Mouse (Mus musculus) liver (tissue): Measurements from ENCODE around the gene Atp2c2.

Source experiments
- DNase-seq: peaks from one replicate; pipeline ENCODE4 v3.0.0-alpha.2; 2020; ENCODE audit warnings: mixed read lengths

Atp2c2 gene

DNA sequence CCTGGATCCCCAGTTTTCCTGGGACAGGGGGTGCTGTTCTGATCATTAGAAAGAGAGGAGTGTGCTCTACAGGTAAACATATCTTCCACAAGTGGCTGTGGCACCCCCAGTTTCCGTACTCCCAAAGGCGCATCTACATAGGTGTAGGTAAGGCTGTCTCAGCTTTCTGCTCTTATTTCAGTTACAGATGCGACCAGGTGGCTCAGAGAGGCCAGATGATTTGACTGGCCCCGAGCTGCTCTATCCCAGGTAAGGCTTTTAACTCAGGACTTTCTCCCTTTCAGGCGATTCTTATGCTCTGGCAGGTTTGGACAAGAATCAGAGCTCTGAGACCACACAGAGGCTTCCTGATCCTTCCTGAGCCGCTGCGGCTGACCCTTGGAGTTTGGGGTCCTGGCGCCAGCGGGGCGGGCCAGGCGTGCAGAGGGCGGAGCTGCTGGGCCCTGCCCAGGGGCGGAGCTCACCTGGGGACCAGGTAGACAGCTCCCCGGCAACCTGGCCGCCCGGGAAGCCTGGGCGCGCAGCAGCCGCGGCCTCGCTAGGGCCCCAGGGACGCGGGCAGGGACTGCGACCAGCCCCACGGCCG is at the start of gene Atp2c2:
TSS of gene Atp2c2 (plus strand) at position 461 of the 586 bp plus-strand sequence.
- no peak for DNase-seq

GRCm38 (mm10) chr8:119651324-119651723 is 48.5 kb upstream of the Atp2c2 start:
- DNase-seq: no peak

DNA sequence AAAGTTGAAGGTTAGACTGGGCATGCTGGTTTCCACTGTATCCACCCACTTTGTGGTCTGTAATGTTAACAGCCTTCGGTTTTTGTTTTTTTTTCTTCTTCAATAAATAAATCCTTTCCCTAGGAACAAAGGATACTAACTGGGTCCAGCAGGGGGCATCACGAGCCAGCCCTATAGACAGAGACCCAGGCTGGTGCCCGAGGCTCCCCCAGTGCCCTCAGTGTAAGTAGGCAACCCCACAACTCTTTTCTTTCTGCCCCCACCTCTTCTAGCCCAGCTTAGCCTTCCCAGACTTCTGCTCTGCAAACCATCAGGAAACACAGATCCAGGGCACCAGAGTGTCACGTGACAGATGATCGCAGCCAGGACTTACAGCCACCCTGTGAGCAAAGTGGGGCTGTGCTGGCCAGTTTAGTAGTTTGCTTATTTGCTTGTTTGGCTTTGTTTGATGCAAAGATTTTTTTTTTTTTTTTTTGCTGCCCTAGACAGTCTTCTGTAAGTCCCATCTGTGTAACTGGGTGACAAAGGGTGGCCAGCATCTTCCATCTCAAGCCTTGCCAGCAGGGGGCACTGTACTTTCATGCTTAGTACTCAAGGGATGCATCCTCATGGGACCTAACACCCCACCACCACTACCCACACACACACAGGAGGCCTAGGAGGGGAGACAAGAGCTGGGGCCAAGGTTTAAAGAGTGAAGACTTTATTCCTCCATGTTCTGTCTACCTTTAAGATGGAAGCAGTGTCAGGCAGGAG is 42.9 kb upstream of the Atp2c2 start:
- DNase-seq: peak; percentile 31

- DNase-seq: peak; percentile 52
Observed at GRCm38 (mm10) chr8:119661081-119661480, 38.7 kb upstream of the Atp2c2 start.

DNA sequence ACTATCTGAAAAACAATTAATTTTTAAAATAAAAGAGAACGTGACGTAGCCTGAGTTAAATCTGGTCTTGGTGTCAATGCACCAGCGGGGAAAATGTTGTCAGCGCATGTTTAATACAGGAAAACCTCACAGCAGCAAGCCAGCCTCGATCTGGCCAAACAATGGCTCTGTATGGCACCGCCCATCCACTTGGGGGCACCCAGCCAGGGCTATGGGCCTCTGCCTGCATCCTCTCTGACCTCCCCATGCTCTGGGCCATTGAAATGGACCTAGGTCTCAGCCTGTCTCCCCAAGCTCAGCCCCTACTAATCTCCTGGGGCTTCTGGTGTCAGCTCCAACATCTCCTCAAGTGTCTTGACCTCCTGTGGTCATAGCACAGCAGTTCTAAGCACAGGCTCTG is 37.9 kb upstream of the Atp2c2 start:
- no peak for DNase-seq

DNA sequence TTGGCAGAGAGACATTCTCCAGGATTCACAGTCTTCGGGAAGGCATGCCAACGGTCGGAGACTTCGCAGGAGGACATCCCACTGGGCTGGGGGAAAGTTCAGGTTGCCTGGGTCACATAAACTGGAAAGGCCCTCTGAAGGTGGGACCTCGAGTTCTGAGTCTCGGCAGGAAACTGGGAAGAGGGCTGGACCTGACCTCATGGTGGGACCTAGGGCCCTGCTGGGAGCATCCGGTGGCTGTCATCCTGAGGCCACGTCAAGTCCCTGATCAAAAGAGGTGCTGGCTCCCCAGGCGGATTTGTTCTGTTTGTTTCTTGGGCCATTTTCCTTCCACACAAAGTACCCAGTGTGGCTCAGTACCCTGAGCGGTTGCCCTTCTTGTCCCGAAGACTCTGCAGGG is 36.4 kb upstream of the Atp2c2 start:
- no peak for DNase-seq

DNA sequence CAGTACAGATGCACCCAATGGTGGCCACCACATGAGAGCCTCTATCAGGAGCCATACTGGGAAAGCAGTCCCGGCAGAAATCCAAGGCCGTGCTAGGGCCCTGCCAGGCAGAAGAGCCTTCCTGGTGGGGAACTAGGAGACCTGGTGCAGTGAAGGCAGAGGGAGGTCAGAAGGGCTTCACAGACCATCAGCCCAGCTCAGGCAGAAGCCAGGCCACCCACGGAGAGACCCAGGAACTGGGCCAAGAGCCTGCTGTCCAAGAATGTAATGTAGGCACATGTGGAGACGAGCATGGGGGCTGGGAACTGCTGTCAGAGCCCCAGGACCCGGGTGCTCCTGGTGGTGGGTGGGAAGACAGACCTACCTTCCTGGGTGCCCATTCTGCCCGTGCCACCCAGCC is 34.5 kb upstream of the Atp2c2 start:
- DNase-seq: no peak

DNA sequence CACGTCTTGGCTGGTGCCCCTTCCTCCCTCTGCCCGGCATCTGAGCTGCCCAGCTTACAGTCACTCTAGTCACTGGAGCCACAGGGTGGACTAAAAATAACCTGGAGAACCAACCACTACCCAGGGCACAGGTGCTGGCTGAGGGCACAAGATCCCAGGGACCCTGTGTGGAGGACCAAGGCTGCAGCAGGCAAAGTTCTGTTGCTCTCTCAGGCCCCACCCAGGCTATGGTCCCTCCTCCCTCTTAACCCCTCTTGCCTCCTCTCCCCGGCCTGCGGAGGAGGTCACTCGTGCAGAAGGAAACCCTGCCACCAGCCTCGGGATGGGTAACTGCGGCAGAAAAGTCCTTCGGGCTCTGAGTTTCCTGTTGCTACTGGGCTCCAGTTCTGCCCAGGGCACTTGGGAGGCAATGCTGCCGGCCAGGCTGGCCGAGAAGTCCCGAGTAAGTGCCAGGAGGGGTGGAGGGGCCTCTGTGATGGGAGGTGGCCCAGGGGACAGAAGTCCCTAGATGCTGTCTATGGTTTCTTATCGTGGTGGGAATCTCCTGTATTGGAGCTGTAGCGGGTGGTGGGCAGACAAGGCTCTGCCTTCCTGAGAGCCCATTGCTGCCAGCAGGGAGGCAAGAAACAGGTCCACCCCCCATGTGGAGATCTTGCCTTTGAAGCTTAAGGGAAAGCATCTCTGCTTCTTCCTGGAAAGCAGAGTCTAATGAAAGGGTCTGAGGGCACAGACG is 33.4 kb upstream of the Atp2c2 start, which contains the start of gene Wfdc1:
TSS of gene Wfdc1 (plus strand) at position 147 of the 733 bp plus-strand sequence.
- DNase-seq: no peak

- DNase-seq: no peak
Observed at GRCm38 (mm10) chr8:119668447-119668846, 31.4 kb upstream of the Atp2c2 start.

GRCm38 (mm10) chr8:119669284-119669683 is 30.5 kb upstream of the Atp2c2 start:
- peak; percentile 40 for DNase-seq

DNA sequence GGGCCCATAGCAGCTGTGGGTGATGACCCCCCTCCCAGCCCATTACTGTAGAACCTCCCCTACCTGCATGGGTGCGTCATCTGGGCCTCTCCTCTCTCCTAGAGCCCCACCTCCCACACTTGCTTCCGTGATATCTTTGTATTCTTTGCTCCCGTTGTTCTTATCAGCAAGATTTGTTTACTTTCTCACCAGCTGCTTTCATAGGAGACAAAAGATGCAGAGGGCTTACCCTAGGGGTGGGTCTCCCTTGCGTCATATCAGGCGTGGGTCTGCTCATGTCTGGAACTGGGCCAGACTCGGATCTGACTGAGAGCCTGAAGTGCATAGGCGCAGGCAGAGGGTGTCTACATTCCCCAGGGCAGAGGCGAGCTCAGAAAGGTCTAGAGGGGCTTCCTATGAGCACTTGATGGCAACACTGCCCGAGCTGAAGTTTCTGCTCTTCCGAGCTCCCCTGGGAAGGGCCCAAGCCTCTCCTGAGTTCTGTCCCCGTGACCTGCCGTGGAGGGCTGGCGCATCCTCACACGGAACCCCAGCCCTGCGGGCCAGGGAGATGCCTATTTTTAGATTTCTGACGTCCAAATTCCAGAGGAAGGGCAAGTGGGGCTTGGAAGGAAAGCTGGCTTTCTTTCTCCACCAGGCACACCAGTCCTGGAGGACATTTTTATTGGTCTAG is 29.3 kb upstream of the Atp2c2 start:
- peak; percentile 13 for DNase-seq

DNA sequence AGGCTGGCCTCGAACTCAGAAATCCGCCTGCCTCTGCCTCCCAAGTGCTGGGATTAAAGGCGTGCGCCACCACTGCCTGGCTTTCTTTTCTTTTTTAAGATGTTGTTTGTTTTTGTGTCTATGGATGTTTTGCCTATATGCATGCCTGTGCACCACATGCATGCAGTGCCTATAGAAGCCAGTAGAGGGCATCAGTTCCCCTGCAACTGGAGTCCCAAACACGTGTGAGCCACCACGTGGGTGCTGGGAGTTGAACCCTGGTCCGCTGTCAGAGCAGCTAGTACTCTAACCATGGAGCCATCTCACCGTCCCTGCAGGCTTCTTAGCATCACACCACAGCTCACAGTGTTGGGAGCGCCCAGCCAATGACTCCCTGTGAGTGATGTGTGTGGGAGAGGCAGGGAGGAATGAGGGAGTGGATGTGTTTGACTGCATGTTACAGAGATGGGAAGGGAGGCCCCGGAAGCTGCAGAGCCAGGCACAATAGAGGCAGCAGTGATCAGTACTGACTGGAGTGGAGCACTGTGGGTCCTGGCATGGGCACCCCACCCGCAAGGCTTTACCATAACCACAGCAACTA is 25.7 kb upstream of the Atp2c2 start:
- no peak for DNase-seq

GRCm38 (mm10) chr8:119675457-119675856 is 24.4 kb upstream of the Atp2c2 start:
- DNase-seq: no peak

DNA sequence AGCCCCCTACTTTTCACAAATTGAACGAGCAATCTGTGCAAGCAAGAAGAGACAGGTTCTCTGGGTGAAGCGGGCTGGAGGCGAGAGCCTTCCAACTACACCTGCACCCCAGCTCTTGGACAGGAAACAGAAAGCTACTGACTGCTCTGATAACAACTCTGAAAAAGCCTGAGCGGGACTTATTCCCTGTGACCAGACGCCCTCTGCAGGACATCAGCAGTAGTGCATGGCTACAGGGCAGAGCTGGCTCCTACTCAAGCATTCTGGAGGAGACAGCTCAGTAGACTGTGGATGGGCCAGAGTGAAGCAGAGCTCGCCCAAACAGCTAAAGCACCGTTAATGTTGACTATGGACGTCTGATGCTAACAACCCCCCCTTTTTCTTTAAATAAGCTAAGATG is 23.4 kb upstream of the Atp2c2 start:
- DNase-seq: peak; percentile 83

- peak; percentile 40 for DNase-seq
Observed at GRCm38 (mm10) chr8:119678138-119678843, 21.5 kb upstream of the Atp2c2 start.

- DNase-seq: no peak
Observed at GRCm38 (mm10) chr8:119679184-119679583, 20.6 kb upstream of the Atp2c2 start.

DNA sequence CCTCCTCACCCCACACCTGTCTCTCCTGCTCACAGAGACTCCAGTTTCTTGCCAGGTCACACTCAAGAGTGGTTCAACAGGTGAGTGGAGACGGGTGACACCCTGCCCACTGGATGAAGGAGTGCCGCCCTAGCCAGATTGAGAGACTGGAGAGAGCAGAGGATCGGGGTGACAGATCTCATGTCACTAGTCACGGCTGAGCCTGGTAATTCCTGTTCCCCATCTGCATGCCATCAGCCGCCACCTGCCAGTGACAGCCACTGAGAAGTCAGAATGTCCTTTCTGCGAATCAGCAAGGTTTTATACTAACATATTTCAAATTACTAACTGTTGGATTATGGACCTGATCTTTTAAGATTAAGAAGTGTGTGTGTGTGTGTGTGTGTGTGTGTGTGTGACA is 9.2 kb upstream of the Atp2c2 start:
- DNase-seq: no peak

DNA sequence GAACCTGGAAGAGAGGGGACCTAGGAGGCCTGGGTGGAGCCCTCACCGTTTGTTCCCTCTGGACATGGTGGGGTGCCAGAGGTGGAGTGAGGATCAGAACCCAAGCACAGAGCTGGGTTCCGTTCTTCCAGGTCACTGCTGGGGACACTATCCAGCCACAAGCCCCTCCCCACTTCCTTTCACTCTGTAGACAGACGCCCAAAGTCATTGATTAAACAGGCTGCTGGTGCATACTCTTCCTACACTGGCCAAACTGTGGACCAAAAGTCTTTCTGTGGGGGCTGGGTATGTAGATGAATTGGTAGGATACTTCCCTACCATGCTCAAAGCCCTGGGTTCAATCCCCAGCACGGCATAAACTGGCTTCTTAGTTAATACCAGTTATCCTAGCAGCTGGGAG is 7.8 kb upstream of the Atp2c2 start:
- no peak for DNase-seq

GRCm38 (mm10) chr8:119694696-119695095 is 5.1 kb upstream of the Atp2c2 start:
- no peak for DNase-seq

GRCm38 (mm10) chr8:119697163-119697562 is 2.6 kb upstream of the Atp2c2 start:
- no peak for DNase-seq

DNA sequence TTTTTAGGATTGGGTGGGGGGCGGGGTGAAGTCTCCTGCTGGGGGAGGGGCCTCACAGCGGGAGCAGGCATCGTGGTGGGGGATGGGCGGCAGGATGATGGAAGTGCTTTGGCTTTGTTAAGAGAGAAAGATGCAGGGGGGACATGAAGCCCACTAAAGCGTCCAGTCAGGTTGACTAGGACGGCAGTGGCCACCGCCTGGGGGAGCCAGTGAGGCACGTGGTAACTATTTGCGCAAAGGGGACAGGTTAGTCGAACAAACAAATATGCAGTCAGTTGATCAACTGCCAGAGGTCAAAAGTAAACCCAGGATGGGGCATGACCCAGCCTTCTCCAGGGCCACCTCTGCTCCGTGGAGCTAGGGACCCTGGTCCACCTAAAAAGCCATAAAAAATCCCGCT is 849 bp upstream of the Atp2c2 start:
- peak; percentile 67 for DNase-seq

GRCm38 (mm10) chr8:119702965-119703364 is 3.2 kb downstream of the Atp2c2 start:
- no peak for DNase-seq
